Mouse (Mus musculus): ENCODE measurements around the gene Strip1. TPM values are rescaled to one million over a fixed set of nuclear protein-coding genes. Genes with fewer than 3 reads are reported as not detected.

The Strip1 gene
- polyA plus RNA-seq, 2 experiments from 2014 or later: 18.8 to 19.4 TPM

DNA sequence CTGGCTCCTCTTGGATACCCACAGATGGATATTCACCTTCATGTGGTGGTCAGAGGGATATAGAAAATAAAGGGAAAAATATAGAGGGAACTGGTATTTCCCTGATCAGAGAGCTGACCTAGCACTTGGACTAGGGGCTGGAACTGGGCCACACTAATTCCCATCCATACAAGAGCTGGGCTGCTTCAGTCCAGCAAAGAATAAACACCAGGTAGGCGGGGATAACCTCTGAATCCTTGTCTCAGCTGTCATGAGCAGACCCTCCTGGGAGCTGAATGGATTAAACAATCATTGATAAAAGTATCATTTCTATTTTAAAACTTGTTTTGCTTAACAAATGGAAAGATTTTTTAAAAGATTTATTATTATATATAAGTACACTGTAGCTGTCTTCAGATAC, 39.9 kb downstream of the Strip1 start:
- ATAC-seq: no peak

DNA sequence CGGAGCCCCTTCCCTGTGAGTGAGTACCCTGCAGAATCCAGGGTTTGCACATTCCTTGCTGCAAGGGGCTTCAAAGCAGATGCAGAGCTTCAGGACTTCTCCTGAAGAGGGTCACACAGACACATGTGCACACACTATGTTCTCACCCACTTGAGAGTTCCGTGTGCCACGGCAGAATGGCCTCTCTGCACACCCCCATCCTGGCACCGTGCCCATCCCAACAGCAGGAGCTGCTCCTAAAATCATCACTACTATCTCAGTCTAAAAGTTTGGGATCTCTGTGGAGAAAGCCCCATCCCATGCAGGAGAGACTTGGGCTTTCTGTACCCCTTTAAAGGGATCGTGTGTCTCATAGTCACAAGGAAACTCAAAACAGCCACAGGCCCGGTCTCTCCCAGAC, 45.0 kb downstream of the Strip1 start:
- no peak for ATAC-seq

DNA sequence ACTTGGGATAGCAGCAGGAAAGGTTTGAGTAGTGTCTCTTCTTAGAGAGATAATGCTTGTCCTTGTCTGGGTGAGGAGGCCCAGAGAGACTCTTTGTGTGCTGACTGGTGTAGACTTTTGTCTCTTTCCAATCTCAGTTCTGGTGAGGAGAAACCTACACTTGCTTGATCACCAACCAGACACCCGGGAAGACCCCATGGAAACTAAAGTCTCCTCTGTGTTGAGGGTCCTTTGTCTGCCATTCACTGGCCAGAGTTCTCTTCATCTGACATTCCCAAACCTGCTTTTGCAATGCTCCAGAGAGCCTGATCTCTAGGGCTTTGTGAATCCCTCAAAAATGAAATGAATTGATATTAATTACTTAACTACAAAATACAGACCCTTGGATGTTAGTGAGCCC, 47.6 kb downstream of the Strip1 start:
- ATAC-seq: no peak

DNA sequence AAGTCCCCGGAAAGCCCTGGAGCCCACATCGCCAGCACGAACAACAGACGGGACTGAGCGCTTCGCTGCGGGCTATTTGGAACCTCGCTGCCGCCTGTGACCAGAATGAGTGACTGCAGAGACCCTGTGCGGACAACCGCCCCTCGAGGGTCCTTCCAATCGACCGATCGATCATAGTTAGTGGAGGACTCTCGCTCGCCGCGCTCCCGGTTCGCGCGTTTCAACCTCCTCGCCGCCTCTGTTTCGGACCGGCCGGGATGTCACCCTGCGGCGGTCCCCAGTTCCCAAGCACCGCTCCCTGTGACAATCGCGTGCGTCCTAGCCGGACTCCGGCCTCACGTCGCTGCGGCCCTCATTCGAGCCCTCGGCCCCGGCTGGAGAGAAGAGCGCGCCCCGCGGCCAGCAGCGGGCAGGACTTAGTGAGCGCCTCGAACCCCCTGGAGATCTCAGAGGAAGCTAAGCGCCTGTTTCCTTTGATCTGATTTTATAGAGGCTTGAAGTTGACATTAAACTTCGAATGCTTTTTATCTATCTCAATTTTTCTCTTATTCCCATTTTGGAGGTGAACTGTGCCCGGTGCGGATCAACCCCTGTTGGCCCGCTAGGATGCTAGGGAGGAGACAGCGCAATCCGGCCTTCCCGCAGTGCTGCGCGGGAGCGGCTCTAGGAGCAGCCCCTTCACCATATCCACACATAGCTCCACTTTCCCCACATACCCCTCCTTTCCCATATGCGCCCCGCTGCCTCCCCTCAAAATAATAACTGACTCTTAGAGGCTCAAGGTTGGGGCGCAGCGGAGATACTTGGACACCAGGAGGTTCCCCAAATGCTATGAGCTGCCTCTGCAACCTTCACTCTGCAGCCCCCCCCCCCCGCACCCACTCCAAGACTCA, 48.4 kb downstream of the Strip1 start:
- no peak for ATAC-seq

DNA sequence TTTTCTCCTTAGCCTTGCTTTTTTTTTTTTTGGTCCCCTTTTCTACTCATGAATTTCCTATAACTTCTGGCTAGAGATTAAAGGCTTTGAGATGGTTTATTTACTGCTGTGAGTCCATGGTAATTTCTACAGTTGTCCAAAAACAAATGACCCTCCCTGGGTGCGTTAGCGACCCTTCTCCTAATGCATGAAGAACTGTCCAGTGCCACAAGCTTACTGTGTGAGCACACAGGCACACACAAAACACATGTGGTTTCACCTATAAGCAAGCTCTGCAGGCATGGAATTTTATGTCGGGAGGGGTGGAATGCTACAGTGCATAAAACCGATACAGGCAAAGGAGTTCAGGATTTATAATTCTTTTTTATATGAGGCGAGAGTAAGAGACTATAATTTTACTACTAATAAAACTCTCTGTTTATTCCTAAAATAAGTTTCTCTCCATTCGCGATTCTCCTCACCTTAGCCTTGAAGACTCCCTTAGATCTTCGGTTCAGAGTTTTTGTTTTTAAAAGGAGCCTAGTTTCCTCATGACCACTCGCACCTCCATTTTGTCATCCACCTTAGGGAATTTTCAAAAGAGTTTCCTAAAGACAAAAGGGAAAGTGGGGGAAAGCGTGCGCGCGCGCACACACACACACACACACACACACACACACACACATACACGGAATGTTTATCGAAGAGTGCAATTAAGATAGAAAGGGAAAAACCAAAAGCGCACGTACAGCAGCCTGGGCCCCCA, 49.2 kb downstream of the Strip1 start:
- ATAC-seq: no peak

DNA sequence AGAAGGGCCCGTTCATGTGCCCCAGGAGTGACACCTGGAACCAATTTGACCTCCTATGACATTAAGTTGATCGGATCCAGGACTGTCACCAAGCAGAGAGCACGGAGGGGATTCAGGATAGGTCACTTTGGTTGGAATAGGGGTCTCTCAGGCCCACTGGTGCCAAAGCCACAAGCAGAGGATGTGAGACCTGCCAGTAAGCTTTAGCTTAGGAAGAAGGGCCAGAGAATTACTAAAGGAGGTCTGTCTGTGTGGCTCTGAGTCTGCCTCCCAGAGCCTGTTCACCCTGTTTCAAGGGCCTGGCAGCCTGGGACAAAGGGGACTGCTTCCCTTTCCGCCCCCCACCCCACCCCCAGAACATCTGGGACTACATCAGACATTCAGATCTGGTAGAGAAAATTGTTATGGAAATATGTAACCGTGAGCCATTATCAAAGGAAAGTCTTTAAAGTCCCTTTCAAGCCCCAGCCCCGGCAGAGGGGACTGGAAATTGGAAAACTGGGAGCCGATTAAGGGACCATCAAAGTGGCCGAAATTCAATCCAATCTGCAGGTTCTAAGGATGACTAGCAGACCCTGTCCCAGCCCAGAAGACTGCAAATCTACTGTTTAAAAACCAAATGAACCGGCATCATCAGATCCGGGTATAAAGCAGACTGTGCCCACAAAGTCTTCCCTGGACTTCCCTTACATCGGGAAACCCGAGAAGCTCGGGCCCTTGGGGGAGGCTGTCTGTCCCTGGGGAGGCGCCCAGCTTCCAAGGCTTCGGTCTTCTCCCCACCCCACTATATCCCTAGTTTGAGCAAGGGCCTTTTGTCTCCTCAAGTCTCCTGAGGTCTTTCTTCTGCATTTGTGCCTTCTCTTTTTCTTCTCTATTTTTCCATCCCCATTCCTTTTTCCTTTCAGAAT, 50.1 kb downstream of the Strip1 start:
- no peak for ATAC-seq

DNA sequence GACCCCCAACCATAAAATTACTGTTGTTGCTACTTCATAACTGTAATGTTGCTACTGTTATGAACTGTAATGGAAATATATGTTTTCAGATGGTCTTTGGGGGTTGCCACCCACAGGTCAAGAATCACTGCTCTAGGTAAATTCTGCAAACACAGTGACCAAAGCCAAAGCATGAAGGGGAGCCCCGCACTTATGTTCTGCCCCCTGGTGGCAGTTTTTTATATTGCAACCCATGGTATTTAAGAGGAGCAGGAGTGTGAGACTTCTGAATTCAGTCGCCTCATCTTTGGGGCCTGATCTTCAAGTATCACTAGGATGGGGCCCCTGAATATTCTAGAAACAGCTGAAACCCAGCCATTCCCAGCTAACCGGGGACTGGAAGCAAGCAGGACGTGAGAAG, 52.0 kb downstream of the Strip1 start:
- no peak for ATAC-seq

DNA sequence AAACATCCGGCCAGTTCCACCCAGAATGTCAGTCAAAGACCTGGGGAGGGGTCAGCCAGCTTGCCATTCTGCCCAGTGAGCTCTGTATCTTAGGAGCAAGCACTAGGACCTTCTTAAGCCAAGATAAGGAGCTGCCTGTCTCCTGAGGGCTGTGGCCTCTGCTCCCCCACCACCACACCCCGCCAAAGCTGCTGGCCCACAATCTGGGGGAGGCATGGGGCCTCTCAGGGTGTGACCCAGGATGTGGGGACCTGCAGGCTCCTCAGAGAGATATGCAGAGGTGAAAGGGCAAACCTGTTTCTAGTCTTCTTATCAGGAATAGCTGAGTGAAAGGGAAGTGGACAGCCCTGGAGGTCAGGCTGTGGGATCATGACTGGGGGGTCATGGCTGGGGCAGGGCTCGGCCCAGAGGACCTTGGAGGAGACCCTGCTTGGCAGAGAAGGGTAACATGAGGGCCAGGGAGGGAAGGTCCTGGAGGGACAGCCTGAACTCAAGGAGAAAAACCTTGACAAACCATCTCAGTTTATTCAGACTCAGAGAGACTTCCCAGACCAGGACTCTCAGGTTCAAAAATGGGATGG, 53.6 kb downstream of the Strip1 start:
- ATAC-seq: no peak

DNA sequence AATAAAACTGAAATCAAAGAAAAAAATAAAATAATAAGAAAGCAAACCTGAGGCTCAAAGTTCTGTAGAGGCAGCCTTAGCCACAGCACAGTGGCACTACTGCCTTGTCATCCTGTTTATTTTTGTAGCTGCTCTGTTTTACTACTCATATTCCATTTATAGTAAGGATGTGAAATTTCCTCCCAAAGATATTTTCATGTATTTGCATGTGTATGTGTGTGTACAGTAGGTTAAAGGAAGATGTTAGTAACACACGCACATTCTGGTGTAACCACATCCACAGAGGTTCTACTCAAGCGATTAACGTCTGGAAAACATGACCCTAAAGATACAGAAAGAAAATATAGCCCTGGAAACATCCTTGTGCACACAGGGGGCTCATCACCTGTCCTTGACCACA, 54.7 kb downstream of the Strip1 start:
- no peak for ATAC-seq

DNA sequence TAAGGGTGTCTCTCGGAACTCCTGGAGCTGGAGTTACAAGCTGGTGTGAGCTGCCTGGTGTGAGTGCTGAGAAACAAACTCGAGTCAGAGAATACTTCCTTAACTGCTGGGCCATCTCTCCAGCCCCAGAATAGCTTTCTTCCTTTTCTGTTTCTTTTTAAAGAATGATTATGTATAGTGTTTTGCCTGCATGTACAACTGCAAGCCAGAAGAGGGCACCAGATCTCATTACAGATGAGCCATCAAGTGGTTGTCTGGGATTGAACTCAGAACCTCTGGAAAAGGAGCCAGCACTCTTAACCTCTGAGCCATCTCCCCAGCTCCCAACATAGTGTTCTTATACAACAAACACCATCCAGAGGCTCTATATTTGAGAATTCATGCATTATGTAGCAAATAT, 60.3 kb downstream of the Strip1 start:
- ATAC-seq: no peak

DNA sequence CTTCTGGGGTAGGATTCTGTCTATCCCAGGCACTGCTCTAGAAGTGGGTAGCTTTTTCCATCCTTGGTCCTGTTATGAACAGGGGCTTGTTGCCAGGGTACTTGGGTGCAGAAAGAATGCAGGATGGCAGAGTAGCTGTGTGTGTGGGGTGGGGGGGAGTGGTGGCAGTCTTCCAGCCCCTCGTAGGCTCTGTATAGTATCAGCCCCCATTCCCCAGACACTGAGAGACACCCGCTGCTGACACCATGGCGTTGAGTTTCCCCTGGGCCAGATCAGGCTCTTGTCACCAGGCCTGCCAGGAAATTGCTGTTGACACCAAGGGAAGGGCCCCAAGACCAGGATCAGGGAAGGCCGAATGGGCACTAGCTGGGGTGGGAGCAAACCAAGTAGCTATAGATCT, 62.8 kb downstream of the Strip1 start:
- ATAC-seq: no peak

DNA sequence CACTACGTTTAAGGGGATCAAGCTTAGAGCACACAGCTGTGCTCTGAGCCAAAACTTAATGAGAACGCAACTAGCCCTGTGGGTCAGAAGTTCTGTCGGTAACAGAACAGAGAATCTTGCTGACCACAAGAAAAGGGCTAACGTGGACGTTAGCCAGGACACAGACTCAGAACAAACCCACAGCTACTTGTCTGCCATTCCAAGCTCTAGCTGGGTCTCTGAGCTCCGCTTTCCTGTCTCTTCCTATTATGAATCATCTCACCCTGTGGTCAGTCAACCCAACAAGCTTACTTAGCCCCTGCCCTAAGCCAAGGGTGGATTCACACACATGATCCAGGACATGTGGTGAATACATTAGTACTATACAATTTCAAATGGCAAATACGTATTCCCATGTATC, 63.7 kb downstream of the Strip1 start:
- no peak for ATAC-seq

DNA sequence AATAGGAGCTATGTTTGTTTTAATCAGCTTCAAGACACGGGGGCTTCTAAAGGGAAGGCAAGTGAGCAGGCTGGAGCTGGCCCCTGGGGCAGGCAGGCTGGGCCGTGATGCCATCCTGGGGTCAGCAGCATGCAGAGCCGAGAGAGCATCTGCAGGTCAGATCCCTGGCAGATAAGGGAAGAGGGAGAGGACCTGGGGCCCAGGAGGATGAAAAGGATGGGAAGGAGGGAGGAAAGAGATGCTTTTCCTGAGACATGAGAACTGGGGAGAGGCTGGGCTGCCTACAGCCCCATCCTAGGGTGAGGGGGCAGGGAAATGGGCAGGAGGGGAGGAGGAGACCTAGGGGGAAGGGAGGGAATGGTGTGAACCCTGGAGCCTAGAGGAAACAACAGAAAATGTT, 66.2 kb downstream of the Strip1 start:
- ATAC-seq: no peak

DNA sequence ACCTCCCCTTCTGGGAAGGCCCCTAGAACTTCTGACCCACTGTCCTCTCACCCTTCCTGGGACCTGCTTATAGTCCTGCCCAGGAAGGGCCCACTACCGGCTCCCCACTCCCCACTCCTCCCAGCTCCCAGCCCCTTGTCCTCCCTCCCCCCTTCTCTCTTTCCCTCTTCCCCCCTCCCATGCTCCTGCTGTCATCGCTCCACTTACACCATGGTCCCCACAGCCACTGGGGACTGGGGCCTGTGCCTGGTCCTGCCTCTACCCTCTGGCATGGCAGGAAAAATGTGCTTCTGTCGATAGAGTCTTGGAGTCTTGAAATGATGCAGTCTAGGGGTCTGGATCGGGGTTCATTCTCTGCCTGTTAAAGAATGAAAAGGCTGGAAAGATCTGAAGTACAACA, 67.6 kb downstream of the Strip1 start:
- no peak for ATAC-seq

DNA sequence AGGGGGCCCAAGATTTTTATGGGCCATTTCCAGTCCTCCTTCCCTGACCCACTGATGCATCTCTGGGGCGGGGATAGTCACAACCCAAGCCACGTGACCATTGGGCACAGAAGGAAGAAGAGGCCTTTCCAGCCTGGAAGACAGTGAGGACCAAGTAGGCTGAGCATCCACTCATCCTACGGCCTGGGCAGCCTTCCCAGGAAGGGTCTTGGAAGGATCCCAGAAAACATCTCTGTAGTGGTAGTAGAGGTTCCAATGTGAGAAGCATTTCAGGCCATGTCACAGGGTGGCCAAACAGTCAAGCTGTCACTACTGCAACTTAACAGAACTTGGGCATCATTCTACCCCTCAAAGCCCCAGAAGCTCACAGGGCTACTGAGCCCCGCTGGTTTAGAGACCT, 68.9 kb downstream of the Strip1 start:
- no peak for ATAC-seq

Other genes with a start within 250 kb of the Strip1 start
- not detected for gene Kcnc4, start 172.1 kb downstream of the Strip1 start, polyA plus RNA-seq (2017; shearing (Covaris generic))
- not detected for gene Slc6a17, start 113.7 kb downstream of the Strip1 start, polyA plus RNA-seq (2017; shearing (Covaris generic))
- not detected for gene Ubl4b, start 76.6 kb downstream of the Strip1 start, polyA plus RNA-seq (2017; shearing (Covaris generic))
- not detected for gene Alx3, start 36.7 kb downstream of the Strip1 start, polyA plus RNA-seq (2017; shearing (Covaris generic))
- gene Gm10961, start 372 bp downstream of the Strip1 start, polyA plus RNA-seq (2017; shearing (Covaris generic)): not detected
- 10 to 100 TPM; 12.1 to 22.1 TPM for gene Ahcyl1, start 64.9 kb upstream of the Strip1 start, polyA plus RNA-seq (2017; shearing (Covaris generic))
- gene Csf1, start 128.8 kb upstream of the Strip1 start, polyA plus RNA-seq (2017; shearing (Covaris generic)): 10 to 100 TPM; 11.9 to 19.7 TPM
- not detected for gene Eps8l3, start 245.5 kb upstream of the Strip1 start, polyA plus RNA-seq (2017; shearing (Covaris generic))